Mouse (Mus musculus): ENCODE data around the gene Homer3. TPM values are rescaled to one million over a fixed set of nuclear protein-coding genes. Genes with fewer than 3 reads are reported as not detected.

The Homer3 gene
- total and polyA plus RNA-seq, 3 experiments: 16.0 to 56.8 (median 21.8) TPM

DNA sequence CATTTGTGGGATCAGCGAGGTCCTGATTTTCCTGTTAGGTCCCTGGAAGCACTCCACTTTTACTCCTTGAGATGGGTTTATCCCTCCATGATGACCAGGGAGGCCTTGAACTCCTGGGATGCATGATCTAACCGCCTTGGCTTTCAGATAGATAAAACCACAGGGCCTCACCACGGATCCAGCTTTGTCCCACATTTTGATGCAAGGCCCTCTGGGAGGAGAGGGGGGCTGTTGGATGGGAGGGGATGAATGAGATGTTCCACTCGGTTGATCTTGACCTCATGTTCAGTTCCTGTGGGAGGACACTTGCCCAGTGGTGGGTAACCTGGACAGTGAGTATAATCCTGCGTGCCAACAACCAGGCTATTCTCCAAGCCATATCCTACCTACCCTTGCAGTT lies 1.8 kb downstream of the Homer3 start:
- DNase-seq: no peak

- DNase-seq: no peak
Observed at GRCm38 (mm10) chr8:70285304-70285703, 2.7 kb downstream of the Homer3 start.

DNA sequence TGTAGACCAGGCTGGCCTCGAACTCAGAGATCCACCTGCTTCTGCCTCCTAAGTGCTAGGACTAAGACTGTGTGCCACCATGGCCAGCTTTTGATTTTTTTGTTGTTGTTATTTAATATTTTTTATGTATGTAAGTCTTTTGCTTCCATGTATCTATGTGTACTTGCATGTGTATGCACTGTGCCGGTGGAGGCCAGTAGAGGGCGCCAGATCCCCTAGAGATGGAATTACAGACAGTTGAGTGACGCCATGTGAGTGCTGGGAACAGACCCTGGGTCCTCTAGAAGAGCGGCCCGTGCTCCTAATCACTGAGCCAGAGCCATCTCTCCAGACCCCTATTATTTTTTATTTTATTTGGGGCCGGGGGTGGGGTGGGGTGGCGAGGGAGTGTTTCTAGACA lies 4.1 kb downstream of the Homer3 start:
- no peak for DNase-seq

DNA sequence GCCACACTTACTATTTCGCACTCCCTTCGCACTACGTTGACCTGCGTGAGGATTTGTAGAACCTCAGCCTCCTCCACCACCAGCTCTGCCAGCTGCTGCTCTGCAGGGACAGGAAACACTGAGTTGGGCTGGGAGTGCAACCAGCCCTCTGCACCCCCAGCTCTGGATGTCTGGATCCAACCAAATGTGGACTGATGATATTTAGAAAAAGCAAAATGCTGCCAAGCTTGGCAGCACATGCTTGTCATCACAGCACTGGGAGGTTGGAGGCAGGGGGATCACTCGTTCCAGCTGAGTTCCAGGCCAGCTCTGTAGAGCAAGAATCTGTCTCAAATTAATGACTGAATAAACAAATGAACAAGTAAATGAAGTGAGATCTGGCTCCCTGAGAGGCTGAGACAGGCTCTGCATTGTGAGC lies 11.4 kb downstream of the Homer3 start:
- DNase-seq: no peak

DNA sequence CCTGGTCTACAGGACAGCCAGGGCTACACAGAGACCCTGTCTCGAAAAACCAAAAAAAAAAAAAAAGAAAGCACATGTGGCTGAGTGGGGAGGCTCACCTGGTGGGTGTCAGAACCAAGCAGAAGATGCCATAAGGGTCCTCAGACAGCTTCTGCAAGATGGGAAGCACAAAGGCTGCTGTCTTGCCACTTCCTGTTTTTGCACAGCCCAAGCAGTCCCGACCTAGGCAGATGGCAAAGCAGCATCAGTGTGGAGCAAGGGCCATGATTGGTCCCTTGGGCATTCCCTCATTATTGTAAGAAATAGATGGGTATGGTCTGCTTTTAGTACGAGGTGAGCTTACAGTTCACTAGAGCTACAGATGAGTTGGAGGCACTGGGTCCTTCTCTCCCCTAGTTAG lies 18.3 kb downstream of the Homer3 start:
- DNase-seq: no peak

GRCm38 (mm10) chr8:70302358-70302890 lies 19.8 kb downstream of the Homer3 start, which contains the start of the genes Ddx49 and Cope:
Gene Ddx49 (minus strand): TSS chr8:70302489.
Gene Cope (plus strand): TSS chr8:70302518.
- DNase-seq: peak; percentile 95

GRCm38 (mm10) chr8:70302901-70303300 lies 20.3 kb downstream of the Homer3 start:
- DNase-seq: no peak

GRCm38 (mm10) chr8:70309311-70309710 lies 26.7 kb downstream of the Homer3 start:
- no peak for DNase-seq

GRCm38 (mm10) chr8:70313399-70313798 lies 30.8 kb downstream of the Homer3 start:
- peak; percentile 43 for DNase-seq

DNA sequence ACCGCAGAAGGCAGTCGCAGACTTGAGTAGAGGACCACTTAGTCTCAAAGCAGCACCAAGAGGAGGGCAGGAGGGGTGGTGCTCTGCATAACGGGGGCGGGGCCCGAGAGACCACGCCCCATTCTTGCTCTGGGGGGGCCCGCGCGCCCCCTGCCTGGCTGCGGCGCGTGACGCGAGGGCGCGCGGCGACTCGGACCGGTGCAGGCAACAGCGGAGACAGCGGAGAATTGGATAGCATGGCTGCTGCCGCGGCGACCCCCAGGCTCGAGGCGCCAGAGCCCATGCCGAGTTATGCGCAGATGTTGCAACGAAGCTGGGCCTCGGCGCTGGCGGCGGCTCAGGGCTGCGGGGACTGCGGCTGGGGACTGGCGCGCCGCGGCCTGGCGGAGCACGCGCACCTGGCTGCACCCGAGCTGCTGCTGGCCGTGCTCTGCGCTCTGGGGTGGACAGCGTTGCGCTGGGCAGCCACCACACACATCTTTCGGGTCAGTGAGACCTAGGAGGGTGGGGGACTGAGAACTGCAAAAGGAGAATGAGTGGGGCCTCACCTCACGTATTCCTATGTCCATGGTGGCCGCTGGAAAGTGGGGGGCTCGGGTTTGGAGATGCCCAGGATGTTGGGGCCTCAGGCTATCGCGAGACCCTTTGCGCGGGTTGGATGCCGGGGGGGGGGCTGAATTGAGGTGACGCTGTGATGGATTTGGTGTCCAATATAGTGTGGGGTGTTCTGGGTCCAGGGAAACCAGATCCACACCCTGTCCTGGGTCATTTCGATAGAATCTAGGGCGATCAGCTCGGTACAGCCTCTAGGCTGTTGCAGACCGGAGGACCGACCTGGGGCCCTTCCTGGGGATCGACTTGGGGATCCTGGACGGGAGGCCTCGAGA lies 33.2 kb downstream of the Homer3 start, which contains the start of gene Cers1:
Cers1 (plus strand) TSS at position 152 of the 887 bp plus-strand sequence.
- DNase-seq: peak; percentile 81

GRCm38 (mm10) chr8:70316511-70317504 lies 34.2 kb downstream of the Homer3 start:
- DNase-seq: peak; percentile 57

GRCm38 (mm10) chr8:70317872-70318271 lies 35.2 kb downstream of the Homer3 start:
- DNase-seq: no peak

DNA sequence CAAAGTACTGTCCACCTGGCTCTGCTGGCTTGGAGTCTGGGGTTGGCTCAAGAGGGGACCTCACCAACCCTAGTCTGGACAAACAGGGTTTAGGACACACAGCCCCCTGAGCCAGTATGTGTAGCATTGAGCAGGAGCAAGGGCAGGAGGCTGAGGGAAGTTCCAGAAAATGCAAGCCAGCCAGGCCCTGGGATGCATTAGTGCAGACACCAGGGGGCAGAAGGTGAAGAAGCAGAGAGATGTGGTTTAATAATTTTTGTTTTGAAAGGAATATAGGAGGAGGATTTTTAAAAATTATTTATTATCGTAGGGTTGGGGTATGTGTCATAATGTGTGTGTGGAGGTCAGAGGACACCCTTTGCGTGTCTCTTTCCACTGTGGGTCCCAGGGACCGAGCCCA lies 41.1 kb downstream of the Homer3 start:
- no peak for DNase-seq

DNA sequence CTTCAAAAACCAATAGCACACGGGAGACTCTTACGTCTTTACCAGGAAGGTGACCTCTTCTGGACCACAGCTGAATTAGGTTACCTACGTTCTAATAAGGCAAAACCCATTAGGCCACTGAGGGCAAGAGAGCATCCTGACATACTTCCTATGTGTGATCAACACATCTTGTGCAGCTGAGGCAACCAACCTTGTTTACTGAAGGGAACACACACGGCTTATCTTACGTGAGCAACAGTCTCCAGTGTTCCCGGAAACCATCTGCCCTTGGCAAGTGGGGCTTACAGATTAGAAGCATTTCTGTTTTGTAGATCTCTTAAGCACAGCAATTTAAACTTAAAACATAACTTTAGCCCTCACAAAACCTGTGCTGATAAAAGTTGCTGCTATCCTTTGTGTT lies 44.9 kb downstream of the Homer3 start:
- DNase-seq: no peak

GRCm38 (mm10) chr8:70329124-70329834 lies 46.7 kb downstream of the Homer3 start, which contains the start of gene Gdf1:
Gene Gdf1 (plus strand): TSS chr8:70329817.
- DNase-seq: no peak

DNA sequence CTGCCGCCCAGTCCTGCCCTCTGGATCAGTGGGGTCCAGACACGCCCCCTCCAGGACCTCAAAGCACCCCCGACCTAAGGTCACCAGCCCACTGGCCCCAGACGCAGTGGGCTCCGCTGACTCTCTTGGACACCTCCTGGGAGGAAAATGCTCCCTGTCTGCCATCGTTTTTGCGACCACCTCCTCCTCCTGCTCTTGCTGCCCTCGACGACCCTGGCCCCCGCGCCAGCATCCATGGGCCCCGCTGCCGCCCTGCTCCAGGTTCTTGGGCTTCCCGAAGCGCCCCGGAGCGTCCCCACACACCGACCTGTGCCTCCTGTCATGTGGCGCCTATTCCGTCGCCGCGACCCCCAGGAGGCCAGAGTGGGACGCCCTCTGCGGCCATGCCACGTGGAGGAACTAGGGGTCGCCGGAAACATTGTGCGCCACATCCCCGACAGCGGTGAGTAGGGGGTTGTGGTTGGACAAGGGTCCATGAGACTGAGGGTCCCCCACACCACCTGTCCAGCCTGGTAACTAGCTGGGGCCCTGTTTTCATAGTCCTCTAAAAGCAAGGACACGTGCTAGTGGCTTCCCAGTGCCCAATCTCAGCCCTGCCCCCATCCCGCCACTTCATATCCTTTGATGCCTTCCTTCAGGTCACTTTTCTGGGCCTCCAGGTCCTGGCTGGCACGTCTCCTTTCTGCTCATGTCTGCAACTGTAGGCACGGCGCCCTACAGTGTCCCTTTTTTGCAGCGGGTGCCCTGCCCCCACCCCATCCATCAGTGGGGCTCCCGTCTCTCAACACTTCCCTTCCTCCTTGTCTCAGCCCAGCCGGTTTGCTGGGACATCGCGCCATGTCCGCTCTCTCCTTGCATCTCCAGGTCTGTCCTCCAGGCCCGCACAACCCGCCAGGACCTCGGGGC lies 47.5 kb downstream of the Homer3 start:
- no peak for DNase-seq

GRCm38 (mm10) chr8:70330741-70331364 lies 48.2 kb downstream of the Homer3 start:
- peak; percentile 75 for DNase-seq

- DNase-seq: no peak
Observed at GRCm38 (mm10) chr8:70331526-70331925, 48.9 kb downstream of the Homer3 start.

DNA sequence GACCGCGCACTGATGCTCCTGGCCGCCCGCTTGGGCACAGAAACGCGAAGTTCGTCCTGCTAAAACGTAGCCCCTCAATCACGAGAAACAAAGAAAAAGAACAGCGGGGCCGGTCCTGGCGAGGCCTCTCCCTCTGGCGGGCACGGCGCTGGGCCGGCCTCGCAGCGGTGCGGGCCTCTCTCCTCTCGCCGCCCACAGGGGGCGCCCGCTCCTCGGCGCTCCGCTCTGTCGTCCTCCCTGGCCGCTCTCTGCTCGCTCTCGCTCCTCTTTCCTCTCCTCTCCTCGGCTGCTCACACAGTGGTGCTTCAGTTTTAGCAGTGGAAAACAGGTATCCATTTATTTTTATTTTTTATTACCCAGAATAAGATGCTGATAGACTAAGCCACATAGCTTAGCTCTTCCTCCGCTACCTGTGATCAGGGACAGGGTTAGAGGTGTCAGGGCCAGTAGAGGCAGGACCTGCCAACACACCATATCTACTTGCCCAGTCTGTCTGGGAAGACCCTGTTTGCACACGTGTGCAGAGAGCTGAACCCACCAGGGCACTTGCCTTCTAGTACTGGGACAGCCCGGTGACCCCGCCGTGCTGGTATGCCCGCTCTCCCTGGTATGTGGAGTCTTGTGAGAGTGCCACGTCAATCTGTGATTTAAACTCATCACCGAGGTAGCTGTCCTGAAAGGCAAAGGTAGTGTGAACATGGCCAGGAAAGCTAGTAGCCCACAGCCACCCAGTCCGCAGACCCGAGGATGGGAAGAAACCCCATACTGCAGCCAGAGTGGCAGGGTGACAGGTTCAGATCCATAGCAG lies 49.6 kb downstream of the Homer3 start:
- DNase-seq: peak; percentile 74

All from adrenal gland, adult 2 months (tissue).